Mouse (Mus musculus) lung, postnatal 0 days (tissue): ENCODE measurements around the gene Zzef1. TPM values are rescaled to one million over a fixed set of nuclear protein-coding genes. Genes with fewer than 3 reads are reported as not detected.

ENCODE experiments used
- ATAC-seq: fragments of 200-750 bp; cut with Nextera tagmentation; 2 replicates; pipeline ENCODE4 v1.8.0; 2017; ENCODE audit warnings: moderate library complexity
- DNase-seq: peaks from one replicate; pipeline ENCODE4 v3.0.0-alpha.2; 2016; ENCODE audit warnings: low spot score
- H3K27ac ChIP-seq: fragments of 300-500 bp; sonication (generic); 2 replicates; pipeline ENCODE4 v1.5.1; 2014; ENCODE audit warnings: antibody characterized with exemption, mild to moderate bottlenecking, low read length, mixed read lengths
- H3K27me3 ChIP-seq: fragments of 300-500 bp; sonication (generic); replicated peaks from 2 replicates; pipeline ENCODE4 v1.6.1; 2014; ENCODE audit warnings: low read length, mixed read lengths; ENCODE audit not compliant: insufficient read depth
- H3K36me3 ChIP-seq: fragments of 300-500 bp; sonication (generic); 2 replicates; pipeline ENCODE4 v1.6.1; 2014; ENCODE audit warnings: low read length, mixed read lengths; ENCODE audit not compliant: insufficient read depth
- H3K4me1 ChIP-seq: fragments of 300-500 bp; sonication (generic); 2 replicates; pipeline ENCODE4 v1.6.1; 2014; ENCODE audit warnings: antibody characterized with exemption, low read depth, low read length, mixed read lengths; ENCODE audit not compliant: insufficient read depth
- H3K4me2 ChIP-seq: fragments of 300-500 bp; sonication (generic); replicated peaks from 2 replicates; pipeline ENCODE4 v1.6.1; 2014; ENCODE audit warnings: low read depth, mild to moderate bottlenecking, low read length, moderate library complexity, mixed read lengths
- H3K4me3 ChIP-seq: fragments of 300-500 bp; sonication (generic); 2 replicates; pipeline ENCODE4 v1.5.1; 2014; ENCODE audit warnings: low read depth, low read length
- H3K9ac ChIP-seq: fragments of 300-500 bp; sonication (generic); replicated peaks from 2 replicates; pipeline ENCODE4 v1.6.1; 2014; ENCODE audit warnings: low read depth, mild to moderate bottlenecking
- H3K9me3 ChIP-seq: fragments of 300-500 bp; sonication (generic); 2 replicates; pipeline ENCODE4 v1.6.1; 2016; ENCODE audit warnings: low read length, mixed read lengths
- CTCF ChIP-seq: IDR thresholded peaks from 2 replicates; pipeline ENCODE4 v1.5.1; 2016; ENCODE audit warnings: antibody characterized with exemption, mild to moderate bottlenecking
- EP300 ChIP-seq: IDR thresholded peaks from 2 replicates; pipeline ENCODE4 v1.6.1; 2016; ENCODE audit warnings: antibody characterized with exemption, mild to moderate bottlenecking, control low read depth
- WGBS: fragments of 180-500 bp; shearing (Covaris S2); extraction: QIAGEN DNeasy Blood & Tissue Kit; methylation state at CpG from one replicate; pipeline ENCODE4 v1.1.7; 2014; 5-methylcytosine and 5-hydroxymethylcytosine counted together
- polyA plus RNA-seq: library from polyadenylated mRNA; unstranded; fragments of >200 nt; fragmentation: Nextera tagmentation; extraction: Ambion mirVana; gene quantifications from 2 replicates; pipeline ENCODE4 v1.2.1, GENCODE M21; 2015

Zzef1 gene
- polyA plus RNA-seq, 1 experiment from 2014 or later = 9.6 TPM

DNA sequence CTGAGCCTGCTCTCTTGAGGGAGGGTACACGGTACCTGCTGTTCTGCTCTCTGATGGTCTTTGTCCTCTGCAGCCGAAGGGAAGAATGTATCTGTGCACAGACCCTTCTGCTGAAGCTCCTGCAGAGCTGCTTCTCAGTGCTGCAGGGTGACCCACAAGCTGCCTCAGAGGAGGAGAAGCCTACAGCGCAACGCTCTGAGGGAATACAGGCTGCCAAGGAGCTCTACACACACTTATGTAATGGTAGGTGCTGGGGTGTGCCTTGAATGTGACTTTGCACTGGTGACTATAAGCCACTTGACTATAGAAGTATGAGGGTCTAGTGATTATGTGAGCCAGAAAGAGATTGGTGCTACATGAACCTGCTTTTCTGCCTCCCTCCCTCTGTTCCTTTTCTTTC is 57.1 kb downstream of the Zzef1 start:
- peaks cover 64% of the 10 kb centered on the region for H3K36me3 ChIP-seq

GRCm38 (mm10) chr11:72854251-72854650 is 58.2 kb downstream of the Zzef1 start:
- no peak for ATAC-seq
- no peak for DNase-seq
- H3K4me1 ChIP-seq = no peaks in the 10 kb centered on the region
- H3K27me3 ChIP-seq = no peaks in the 10 kb centered on the region
- no peak overlapping the region for H3K4me2 ChIP-seq
- no peak overlapping the region for H3K27ac ChIP-seq
- H3K4me3 ChIP-seq = no peak overlapping the region
- H3K36me3 ChIP-seq = peaks cover 55% of the 10 kb centered on the region
- no peaks in the 10 kb centered on the region for H3K9me3 ChIP-seq
- 96% methylated on average over 3 of the region's 3 CpGs for WGBS
- H3K9ac ChIP-seq = no peak overlapping the region
- no peak for TF ChIP-seq CTCF
- no peak for TF ChIP-seq EP300

More for the DNA sequence above, 57.1 kb downstream of the Zzef1 start:
- no peak overlapping the region for H3K4me2 ChIP-seq
- no peaks in the 10 kb centered on the region for H3K9me3 ChIP-seq
- H3K27ac ChIP-seq = no peak overlapping the region
- no peak overlapping the region for H3K9ac ChIP-seq
- H3K27me3 ChIP-seq = no peaks in the 10 kb centered on the region
- no peak for DNase-seq
- WGBS = 83% methylated on average over 4 of the region's 4 CpGs
- no peaks in the 10 kb centered on the region for H3K4me1 ChIP-seq
- TF ChIP-seq EP300 = no peak
- TF ChIP-seq CTCF = no peak
- H3K4me3 ChIP-seq = no peak overlapping the region
- ATAC-seq = no peak

DNA sequence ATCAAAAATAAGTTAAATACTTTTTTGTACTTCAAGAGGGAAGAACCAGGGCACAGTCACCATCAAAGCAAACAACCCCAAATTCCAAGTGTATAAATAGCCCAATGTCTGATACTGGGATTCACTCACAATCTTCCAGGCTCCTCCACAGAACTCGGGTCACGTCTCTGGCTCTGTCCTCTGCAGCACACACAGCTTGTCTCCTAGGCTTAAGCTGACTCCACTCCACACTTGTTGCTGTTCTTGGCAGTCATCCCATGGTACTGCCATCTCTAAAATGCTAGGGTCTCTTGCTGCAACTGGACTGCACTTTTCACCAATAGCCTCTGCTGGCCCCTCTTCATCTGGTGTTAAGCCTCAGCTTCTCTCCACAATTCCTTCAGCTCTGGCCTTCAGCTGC is 60.7 kb downstream of the Zzef1 start:
- TF ChIP-seq CTCF (no peak), EP300 (no peak)
- no peak overlapping the region for H3K4me2 ChIP-seq
- H3K36me3 ChIP-seq = peaks cover 58% of the 10 kb centered on the region; the same call in 1 of the 2 replicates
- H3K9me3 ChIP-seq = no peaks in the 10 kb centered on the region
- DNase-seq (no peak), ATAC-seq (no peak)
- no peak overlapping the region for H3K4me3 ChIP-seq
- no peak overlapping the region for H3K9ac ChIP-seq
- no peaks in the 10 kb centered on the region for H3K27me3 ChIP-seq
- no peak overlapping the region for H3K27ac ChIP-seq
- WGBS = 85% methylated on average over 2 of the region's 2 CpGs
- no peaks in the 10 kb centered on the region for H3K4me1 ChIP-seq

DNA sequence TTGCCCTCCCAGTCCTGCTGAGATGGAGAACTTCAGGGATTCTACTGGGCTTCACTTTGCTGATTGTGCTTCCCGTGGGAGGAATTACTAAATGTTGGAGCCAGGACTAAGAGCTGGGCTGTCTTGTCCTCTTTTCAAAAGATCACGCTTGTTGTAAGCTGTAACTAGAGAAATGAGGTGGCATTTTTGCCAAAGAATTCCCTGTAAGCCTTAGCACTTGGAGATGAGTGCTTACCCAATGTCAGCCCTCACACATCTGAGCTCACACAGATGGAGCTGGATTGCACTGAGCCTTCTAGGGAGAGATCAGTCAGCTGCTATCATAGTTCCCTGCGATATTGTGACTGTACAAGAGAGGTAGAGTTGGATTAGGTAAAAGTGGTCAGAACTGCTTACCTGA is 65.2 kb downstream of the Zzef1 start:
- no peak overlapping the region for H3K4me3 ChIP-seq
- no peak for ATAC-seq
- H3K27ac ChIP-seq = no peak overlapping the region
- H3K9me3 ChIP-seq = no peaks in the 10 kb centered on the region
- no peak for DNase-seq
- 76% methylated on average over 3 of the region's 3 CpGs for WGBS
- H3K4me1 ChIP-seq = no peaks in the 10 kb centered on the region
- H3K9ac ChIP-seq = no peak overlapping the region
- no peak overlapping the region for H3K4me2 ChIP-seq
- TF ChIP-seq EP300 (no peak), CTCF (no peak)
- H3K36me3 ChIP-seq = peaks cover 55% of the 10 kb centered on the region
- no peaks in the 10 kb centered on the region for H3K27me3 ChIP-seq

GRCm38 (mm10) chr11:72866446-72866845 is 70.4 kb downstream of the Zzef1 start:
- no peak for TF ChIP-seq EP300
- H3K4me1 ChIP-seq = no peaks in the 10 kb centered on the region
- ATAC-seq (no peak), DNase-seq (no peak)
- no peaks in the 10 kb centered on the region for H3K9me3 ChIP-seq
- H3K9ac ChIP-seq = no peak overlapping the region
- 83% methylated on average over 7 of the region's 7 CpGs for WGBS
- no peaks in the 10 kb centered on the region for H3K27me3 ChIP-seq
- peaks cover 65% of the 10 kb centered on the region for H3K36me3 ChIP-seq
- H3K4me3 ChIP-seq = no peak overlapping the region
- no peak overlapping the region for H3K4me2 ChIP-seq
- no peak overlapping the region for H3K27ac ChIP-seq

DNA sequence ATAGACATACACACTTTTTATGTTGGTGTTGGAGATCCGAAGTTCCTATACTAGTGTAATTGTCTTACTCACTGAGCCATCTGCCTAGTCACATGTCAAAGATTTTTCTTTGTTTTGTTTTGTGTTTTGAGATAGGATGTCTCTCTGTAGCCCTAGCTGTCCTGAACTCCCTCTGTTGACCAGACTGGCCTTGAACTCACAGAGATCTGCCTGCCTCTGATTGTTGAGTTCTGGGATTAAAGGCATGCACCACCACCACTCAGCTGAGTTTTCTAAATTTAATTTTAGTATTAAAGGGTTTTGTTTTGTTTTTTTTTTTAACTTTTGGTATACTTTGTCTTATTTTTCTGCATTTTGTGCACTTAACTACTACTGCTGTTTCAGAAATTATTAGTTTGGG is 76.0 kb downstream of the Zzef1 start:
- Histone ChIP-seq H3K4me3 (no peak overlapping the region), H3K9ac (no peak overlapping the region), H3K9me3 (no peaks in the 10 kb centered on the region), H3K27ac (no peak overlapping the region), H3K4me1 (no peaks in the 10 kb centered on the region), H3K4me2 (no peak overlapping the region), H3K27me3 (no peaks in the 10 kb centered on the region), H3K36me3 (peaks cover 45% of the 10 kb centered on the region)
- TF ChIP-seq CTCF = no peak
- TF ChIP-seq EP300 = no peak
- ATAC-seq (no peak), DNase-seq (no peak)
- 82% methylated on average over 1 of the region's 1 CpGs for WGBS

GRCm38 (mm10) chr11:72892623-72893022 is 96.6 kb downstream of the Zzef1 start:
- WGBS = 88% methylated on average over 1 of the region's 1 CpGs
- no peaks in the 10 kb centered on the region for H3K4me1 ChIP-seq
- H3K4me3 ChIP-seq = no peak overlapping the region
- no peak for ATAC-seq
- no peak overlapping the region for H3K27ac ChIP-seq
- H3K9me3 ChIP-seq = no peaks in the 10 kb centered on the region
- H3K4me2 ChIP-seq = no peak overlapping the region
- DNase-seq = no peak
- H3K36me3 ChIP-seq = peaks cover 31% of the 10 kb centered on the region; the same call in 1 of the 2 replicates
- no peak for TF ChIP-seq CTCF
- H3K9ac ChIP-seq = no peak overlapping the region
- no peaks in the 10 kb centered on the region for H3K27me3 ChIP-seq
